Mouse (Mus musculus): ENCODE data around the gene Speg.

DNA sequence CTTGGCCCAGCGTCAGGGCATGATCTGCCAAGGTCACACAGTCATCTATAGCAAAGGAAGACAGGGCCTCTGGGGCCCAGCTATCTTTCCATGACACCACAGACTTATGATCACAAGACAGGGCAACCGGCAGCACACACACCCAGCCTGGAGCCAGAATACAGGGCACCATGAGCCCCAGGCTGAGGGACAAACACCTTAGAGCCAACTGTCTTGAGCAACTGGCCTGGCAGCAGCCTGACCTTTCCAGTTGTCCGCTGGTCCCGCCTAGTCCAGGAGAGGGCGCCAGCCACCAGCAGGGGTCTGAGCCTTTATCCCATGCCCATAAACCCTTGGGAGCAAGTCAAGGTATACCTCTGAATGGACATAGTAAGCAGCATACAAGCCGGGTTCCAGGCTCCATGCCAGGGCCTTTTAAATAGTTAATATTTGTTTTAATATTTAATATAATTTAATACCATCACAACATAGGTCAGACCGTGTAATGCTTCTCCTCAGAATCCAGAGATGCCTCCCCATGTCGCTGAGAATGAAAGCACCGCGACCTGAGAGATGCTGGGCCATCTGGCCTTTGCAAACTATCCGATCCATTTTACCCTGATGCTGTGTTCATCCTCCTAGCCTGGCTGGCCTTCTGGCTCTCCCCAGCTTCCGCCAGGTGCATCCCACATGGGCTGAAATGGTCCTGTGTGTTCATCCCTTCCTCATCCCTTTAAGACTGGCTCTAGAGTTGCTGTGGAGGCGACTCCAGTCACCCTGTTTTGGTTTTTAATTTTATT, 3.6 kb upstream of the Speg start:
- peak; percentile 89 for TF ChIP-seq EP300 (IDR thresholded peaks at IDR 0.05; ENCODE audit: insufficient read depth, low read depth, low read length)
- peak; percentile 86 for TF ChIP-seq CTCF (IDR thresholded peaks at IDR 0.05)
- no peak for TF ChIP-seq POLR2A (IDR thresholded peaks at IDR 0.05; ENCODE audit: insufficient read depth, low read depth, low read length)
